Mouse (Mus musculus): ENCODE data around the gene Ankmy1. TPM values are rescaled to one million over a fixed set of nuclear protein-coding genes. Genes with fewer than 3 reads are reported as not detected.

Gene Ankmy1
- polyA plus RNA-seq, 1 experiment from 2014 or later: 0.18 TPM

DNA sequence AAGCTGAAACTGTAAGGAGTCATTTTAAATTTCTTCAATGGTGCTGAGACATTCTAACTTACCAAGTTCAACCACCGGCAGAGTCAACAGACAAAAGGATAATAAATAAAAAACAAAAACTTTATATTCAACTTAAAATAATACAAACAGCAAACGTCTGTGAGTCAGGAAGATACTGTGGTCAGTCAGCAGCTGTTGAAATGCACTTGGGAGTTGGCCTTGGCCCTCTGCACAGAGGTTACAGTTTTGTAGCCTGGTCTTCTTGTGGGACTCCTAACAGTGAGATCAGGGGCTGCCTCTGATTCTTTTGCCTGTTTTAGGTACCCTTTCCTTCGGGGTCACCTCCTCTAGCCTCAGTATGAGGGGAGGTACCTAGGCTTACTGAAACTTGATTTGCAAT is 8.8 kb downstream of the Ankmy1 start:
- H3K9me3 ChIP-seq (replicated peaks): no peaks in the 10 kb centered on the region
- WGBS: 53% methylated on average over 3 of the region's 3 CpGs
- ATAC-seq (ENCODE audit: insufficient number of reproducible peaks, low FRiP score): no peak
- H3K27me3 ChIP-seq (replicated peaks): peaks cover 15% of the 10 kb centered on the region
- no peaks in the 10 kb centered on the region for H3K36me3 ChIP-seq
- H3K4me1 ChIP-seq (replicated peaks): no peaks in the 10 kb centered on the region
- H3K4me3 ChIP-seq: no peak overlapping the region
- H3K4me2 ChIP-seq: no peak overlapping the region
- H3K9ac ChIP-seq: no peak overlapping the region
- H3K27ac ChIP-seq (ENCODE audit: poor library complexity, severe bottlenecking): no peak overlapping the region

DNA sequence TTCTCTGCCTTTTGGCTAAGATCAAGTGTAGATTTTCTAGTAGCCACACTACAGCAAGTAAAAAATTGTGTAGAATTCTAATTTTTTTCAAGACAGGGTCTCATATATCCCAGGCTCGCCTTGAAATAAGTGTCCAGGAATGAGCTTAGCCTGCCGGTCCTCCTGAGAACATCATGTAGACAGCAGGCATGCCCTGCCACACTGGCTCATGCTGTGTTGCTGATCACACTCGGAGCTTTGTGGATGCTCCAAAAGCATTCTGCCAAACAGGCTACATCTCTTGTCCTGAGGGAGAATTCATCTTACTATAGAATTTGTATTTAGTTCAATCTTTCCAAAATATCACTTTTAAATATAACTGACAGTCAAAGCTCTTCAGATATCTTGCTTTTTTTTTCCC is 9.9 kb downstream of the Ankmy1 start:
- Histone ChIP-seq H3K4me1 (replicated peaks) (no peaks in the 10 kb centered on the region), H3K36me3 (no peaks in the 10 kb centered on the region), H3K9me3 (replicated peaks) (no peaks in the 10 kb centered on the region), H3K4me3 (no peak overlapping the region), H3K27me3 (replicated peaks) (peaks cover 23% of the 10 kb centered on the region), H3K27ac (ENCODE audit: poor library complexity, severe bottlenecking) (no peak overlapping the region), H3K4me2 (no peak overlapping the region), H3K9ac (no peak overlapping the region)
- ATAC-seq (ENCODE audit: insufficient number of reproducible peaks, low FRiP score): no peak
- WGBS: 55% methylated on average over 3 of the region's 3 CpGs

GRCm38 (mm10) chr1:92888901-92889655 is 13.6 kb downstream of the Ankmy1 start:
- WGBS: 69% methylated on average over 7 of the region's 7 CpGs

GRCm38 (mm10) chr1:92881982-92882381 is 20.7 kb downstream of the Ankmy1 start:
- WGBS: 84% methylated on average over 6 of the region's 6 CpGs
- no peak for ATAC-seq (ENCODE audit: insufficient number of reproducible peaks, low FRiP score)
- peaks cover 27% of the 10 kb centered on the region for H3K27me3 ChIP-seq (replicated peaks)

More at GRCm38 (mm10) chr1:92888901-92889655, 13.6 kb downstream of the Ankmy1 start:
- H3K9ac ChIP-seq: no peak overlapping the region
- H3K4me1 ChIP-seq (replicated peaks): no peaks in the 10 kb centered on the region
- ATAC-seq (ENCODE audit: insufficient number of reproducible peaks, low FRiP score): no peak
- no peak overlapping the region for H3K27ac ChIP-seq (ENCODE audit: poor library complexity, severe bottlenecking)
- peaks cover 15% of the 10 kb centered on the region for H3K27me3 ChIP-seq (replicated peaks)
- H3K4me3 ChIP-seq: no peak overlapping the region
- no peaks in the 10 kb centered on the region for H3K36me3 ChIP-seq
- no peaks in the 10 kb centered on the region for H3K9me3 ChIP-seq (replicated peaks)
- no peak overlapping the region for H3K4me2 ChIP-seq

DNA sequence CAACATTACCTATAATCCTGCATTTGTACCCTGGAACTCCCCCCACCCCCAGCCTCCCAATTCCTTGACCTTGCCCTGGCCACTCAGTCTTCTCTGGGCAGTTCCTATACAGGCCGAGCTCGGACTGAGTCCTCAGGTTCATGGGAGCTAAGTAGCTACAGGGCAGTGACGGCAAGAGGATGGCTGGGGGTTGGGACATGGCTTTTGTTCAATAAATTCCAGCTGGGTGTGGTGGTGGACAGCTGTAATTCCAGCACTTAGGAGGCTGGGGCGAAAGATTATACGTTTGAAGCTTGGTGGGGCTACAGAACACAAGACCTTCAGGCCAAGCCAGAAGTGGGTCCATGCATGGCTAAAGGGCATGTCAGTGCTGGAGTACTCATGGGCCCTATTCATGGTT is 22.6 kb downstream of the Ankmy1 start:
- H3K4me3 ChIP-seq: no peak overlapping the region
- no peak overlapping the region for H3K4me2 ChIP-seq
- no peak overlapping the region for H3K9ac ChIP-seq
- H3K27me3 ChIP-seq (replicated peaks): peaks cover 33% of the 10 kb centered on the region
- H3K36me3 ChIP-seq: no peaks in the 10 kb centered on the region
- no peak overlapping the region for H3K27ac ChIP-seq (ENCODE audit: poor library complexity, severe bottlenecking)
- no peak for ATAC-seq (ENCODE audit: insufficient number of reproducible peaks, low FRiP score)
- no peaks in the 10 kb centered on the region for H3K9me3 ChIP-seq (replicated peaks)
- WGBS: 78% methylated on average over 5 of the region's 5 CpGs
- peaks cover 9% of the 10 kb centered on the region; the same call in 1 of the 2 replicates for H3K4me1 ChIP-seq (replicated peaks)

More at GRCm38 (mm10) chr1:92881982-92882381, 20.7 kb downstream of the Ankmy1 start:
- Histone ChIP-seq H3K4me1 (replicated peaks) (peaks cover 9% of the 10 kb centered on the region; the same call in 1 of the 2 replicates), H3K4me2 (no peak overlapping the region), H3K4me3 (no peak overlapping the region), H3K9me3 (replicated peaks) (no peaks in the 10 kb centered on the region), H3K36me3 (no peaks in the 10 kb centered on the region), H3K9ac (no peak overlapping the region), H3K27ac (ENCODE audit: poor library complexity, severe bottlenecking) (no peak overlapping the region)

DNA sequence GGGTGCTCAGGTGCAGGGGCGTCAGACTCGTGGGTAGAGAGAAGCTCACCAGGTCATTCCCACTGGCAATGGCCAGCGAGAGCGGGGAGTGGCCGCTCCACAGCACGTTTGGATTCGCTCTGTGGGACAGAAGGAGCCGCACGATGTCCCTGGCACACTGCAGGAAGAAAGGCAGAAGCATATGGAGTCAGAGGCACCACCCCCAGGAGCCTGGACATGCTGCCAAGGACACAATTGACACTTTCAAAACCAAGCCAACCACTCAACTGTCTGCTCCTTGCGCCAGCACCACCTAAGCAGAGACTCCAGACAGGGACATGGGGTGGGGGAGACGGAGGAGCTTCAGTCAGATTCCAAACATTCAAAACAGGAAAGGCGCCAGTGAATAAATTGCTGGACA is 23.4 kb downstream of the Ankmy1 start:
- WGBS: 81% methylated on average over 12 of the region's 12 CpGs
- H3K4me1 ChIP-seq (replicated peaks): peaks cover 9% of the 10 kb centered on the region; the same call in 1 of the 2 replicates
- peaks cover 38% of the 10 kb centered on the region for H3K27me3 ChIP-seq (replicated peaks)
- no peak overlapping the region for H3K9ac ChIP-seq
- no peak overlapping the region for H3K4me3 ChIP-seq
- H3K4me2 ChIP-seq: no peak overlapping the region
- H3K27ac ChIP-seq (ENCODE audit: poor library complexity, severe bottlenecking): no peak overlapping the region
- no peaks in the 10 kb centered on the region for H3K36me3 ChIP-seq
- ATAC-seq (ENCODE audit: insufficient number of reproducible peaks, low FRiP score): no peak
- H3K9me3 ChIP-seq (replicated peaks): no peaks in the 10 kb centered on the region

DNA sequence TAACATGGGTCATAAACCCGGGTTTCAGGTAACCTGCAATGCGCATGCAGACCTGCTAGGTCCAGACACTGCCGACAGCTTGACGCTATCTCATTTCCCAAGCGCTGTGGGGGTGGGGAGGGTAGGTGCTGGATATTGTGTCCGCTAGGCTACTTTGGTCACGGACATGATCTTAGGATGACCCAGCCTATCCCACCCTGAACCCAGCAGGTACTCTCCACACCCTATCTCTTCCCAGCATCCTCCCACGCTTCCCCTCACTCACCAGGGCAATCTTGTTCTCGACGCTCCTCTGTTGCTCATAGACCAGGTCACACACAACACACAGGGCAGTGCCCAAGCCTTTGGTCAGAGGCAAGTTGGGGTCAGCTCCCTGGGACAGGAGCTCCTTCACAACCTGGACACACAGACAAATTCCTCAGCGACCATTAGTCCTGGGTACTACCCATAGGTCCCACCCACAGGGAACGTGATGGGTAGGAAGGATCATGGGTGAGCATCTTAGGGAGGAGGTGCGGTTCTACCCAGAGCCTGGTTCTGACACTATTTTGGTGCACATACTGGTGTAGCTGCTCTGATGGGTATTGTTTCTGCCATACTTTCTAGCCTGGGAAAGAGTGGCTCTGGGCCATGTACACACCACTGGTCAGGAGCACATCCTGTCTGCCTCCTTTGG is 24.5 kb downstream of the Ankmy1 start:
- Histone ChIP-seq H3K4me2 (no peak overlapping the region), H3K36me3 (no peaks in the 10 kb centered on the region), H3K4me3 (no peak overlapping the region), H3K27ac (ENCODE audit: poor library complexity, severe bottlenecking) (no peak overlapping the region), H3K27me3 (replicated peaks) (peaks cover 34% of the 10 kb centered on the region), H3K9ac (no peak overlapping the region), H3K4me1 (replicated peaks) (peaks cover 7% of the 10 kb centered on the region; the same call in 1 of the 2 replicates), H3K9me3 (replicated peaks) (no peaks in the 10 kb centered on the region)
- WGBS: 70% methylated on average over 13 of the region's 13 CpGs
- ATAC-seq (ENCODE audit: insufficient number of reproducible peaks, low FRiP score): no peak

DNA sequence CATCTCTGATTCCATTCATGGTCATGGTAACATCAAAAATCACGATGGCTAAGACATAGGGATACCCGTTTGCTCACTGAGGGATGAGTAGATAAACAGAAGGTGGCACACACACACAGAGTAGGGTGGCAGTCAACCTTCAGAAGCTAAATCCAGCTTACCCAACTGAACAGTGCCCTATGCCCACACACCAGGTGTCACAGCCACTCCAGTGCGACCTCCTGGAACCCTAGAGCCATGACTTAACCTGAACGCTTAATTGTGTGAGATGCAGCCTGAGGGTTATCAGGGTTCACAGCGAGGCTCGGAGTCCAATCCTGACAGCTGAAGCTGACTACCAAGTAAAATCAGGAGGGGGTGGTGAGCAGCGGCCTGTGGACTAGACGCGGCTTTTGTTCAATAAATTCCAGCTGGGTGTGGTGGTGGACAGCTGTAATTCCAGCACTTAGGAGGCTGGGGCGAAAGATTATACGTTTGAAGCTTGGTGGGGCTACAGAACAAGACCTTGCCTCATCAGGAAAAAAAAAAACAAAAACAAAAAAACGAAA is 25.2 kb downstream of the Ankmy1 start:
- H3K4me1 ChIP-seq (replicated peaks): peaks cover 4% of the 10 kb centered on the region; the same call in 1 of the 2 replicates
- H3K9ac ChIP-seq: no peak overlapping the region
- H3K9me3 ChIP-seq (replicated peaks): no peaks in the 10 kb centered on the region
- no peak overlapping the region for H3K4me2 ChIP-seq
- no peaks in the 10 kb centered on the region for H3K36me3 ChIP-seq
- peaks cover 34% of the 10 kb centered on the region for H3K27me3 ChIP-seq (replicated peaks)
- H3K27ac ChIP-seq (ENCODE audit: poor library complexity, severe bottlenecking): no peak overlapping the region
- 62% methylated on average over 12 of the region's 12 CpGs for WGBS
- H3K4me3 ChIP-seq: no peak overlapping the region
- ATAC-seq (ENCODE audit: insufficient number of reproducible peaks, low FRiP score): no peak

DNA sequence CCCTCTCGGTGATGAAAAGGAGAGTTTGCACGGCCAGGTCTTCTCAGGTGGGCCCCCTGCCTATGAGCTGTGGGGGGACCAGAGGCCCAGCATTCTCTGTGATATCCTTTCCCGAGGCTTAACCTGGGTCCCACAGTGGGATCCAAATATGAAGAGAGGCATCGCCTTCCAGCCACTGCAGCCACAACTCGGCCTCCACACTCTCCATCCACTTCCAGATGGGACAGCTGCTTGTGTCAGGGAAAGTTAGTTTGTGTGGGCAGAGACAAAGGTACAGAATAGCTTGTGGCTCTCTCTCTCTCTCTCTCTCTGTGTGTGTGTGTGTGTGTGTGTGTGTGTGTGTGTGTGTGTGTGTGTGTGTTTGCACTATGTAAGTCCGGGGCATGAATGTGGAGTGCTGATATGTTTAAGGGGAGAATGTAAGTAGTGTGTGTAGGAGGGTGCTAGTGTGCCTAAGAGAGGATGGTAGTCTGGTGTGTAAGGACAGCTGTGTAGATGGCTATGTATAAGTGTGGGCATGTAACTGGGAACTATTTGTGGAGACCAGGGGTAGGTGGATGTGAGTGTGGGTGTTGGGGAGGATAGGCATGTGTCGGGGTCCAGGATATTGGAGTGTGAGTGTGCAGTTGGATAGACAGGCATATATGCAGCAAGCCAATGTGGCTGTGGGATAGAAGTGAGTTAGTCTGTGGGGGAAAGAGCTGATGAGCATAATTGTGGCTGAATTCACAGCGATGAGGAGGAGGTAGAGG is 27.2 kb downstream of the Ankmy1 start:
- H3K4me3 ChIP-seq: no peak overlapping the region

DNA sequence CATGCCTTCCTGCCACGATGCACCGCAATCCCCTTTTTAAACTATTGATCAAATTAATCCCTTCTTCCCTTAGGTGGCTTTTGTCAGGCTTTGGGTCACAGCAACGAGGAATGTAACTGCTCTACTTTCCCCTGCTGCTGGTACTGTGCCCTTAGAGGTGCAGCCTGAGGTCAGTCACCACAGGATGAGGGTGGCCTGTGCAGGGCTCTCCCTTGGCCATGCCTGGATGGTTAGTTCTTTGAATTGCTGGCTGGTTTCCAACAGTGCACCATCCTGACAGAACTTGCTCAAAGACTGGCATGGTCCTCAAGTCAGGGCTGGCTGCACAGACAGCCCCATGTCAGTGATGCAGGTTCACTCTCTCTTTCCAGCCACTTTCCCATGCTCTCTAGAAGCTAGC is 28.7 kb downstream of the Ankmy1 start:
- Histone ChIP-seq H3K27ac (ENCODE audit: poor library complexity, severe bottlenecking) (no peak overlapping the region), H3K9ac (no peak overlapping the region), H3K4me2 (no peak overlapping the region), H3K4me3 (no peak overlapping the region), H3K27me3 (replicated peaks) (peaks cover 27% of the 10 kb centered on the region), H3K4me1 (replicated peaks) (no peaks in the 10 kb centered on the region), H3K36me3 (no peaks in the 10 kb centered on the region), H3K9me3 (replicated peaks) (no peaks in the 10 kb centered on the region)
- 79% methylated on average over 3 of the region's 3 CpGs for WGBS
- no peak for ATAC-seq (ENCODE audit: insufficient number of reproducible peaks, low FRiP score)

More for the DNA sequence above, 27.2 kb downstream of the Ankmy1 start:
- Histone ChIP-seq H3K27ac (ENCODE audit: poor library complexity, severe bottlenecking) (no peak overlapping the region), H3K4me1 (replicated peaks) (no peaks in the 10 kb centered on the region), H3K27me3 (replicated peaks) (peaks cover 29% of the 10 kb centered on the region), H3K36me3 (no peaks in the 10 kb centered on the region), H3K9me3 (replicated peaks) (no peaks in the 10 kb centered on the region), H3K4me2 (no peak overlapping the region), H3K9ac (no peak overlapping the region)
- 71% methylated on average over 8 of the region's 8 CpGs for WGBS
- no peak for ATAC-seq (ENCODE audit: insufficient number of reproducible peaks, low FRiP score)

- H3K4me3 ChIP-seq: no peak overlapping the region
- H3K9me3 ChIP-seq (replicated peaks): no peaks in the 10 kb centered on the region
- no peak overlapping the region for H3K27ac ChIP-seq (ENCODE audit: poor library complexity, severe bottlenecking)
- no peak overlapping the region for H3K9ac ChIP-seq
- no peaks in the 10 kb centered on the region for H3K4me1 ChIP-seq (replicated peaks)
- no peak for ATAC-seq (ENCODE audit: insufficient number of reproducible peaks, low FRiP score)
- H3K36me3 ChIP-seq: no peaks in the 10 kb centered on the region
- peaks cover 20% of the 10 kb centered on the region for H3K27me3 ChIP-seq (replicated peaks)
- WGBS: 81% methylated on average over 7 of the region's 7 CpGs
- no peak overlapping the region for H3K4me2 ChIP-seq
Observed at GRCm38 (mm10) chr1:92872666-92873065, 30.0 kb downstream of the Ankmy1 start.
